Mouse (Mus musculus): ENCODE measurements around the gene Lmo7. TPM values are rescaled to one million over a fixed set of nuclear protein-coding genes. Genes with fewer than 3 reads are reported as not detected.

Gene Lmo7
- polyA plus RNA-seq, 1 experiment from 2014 or later = 1.3 TPM

DNA sequence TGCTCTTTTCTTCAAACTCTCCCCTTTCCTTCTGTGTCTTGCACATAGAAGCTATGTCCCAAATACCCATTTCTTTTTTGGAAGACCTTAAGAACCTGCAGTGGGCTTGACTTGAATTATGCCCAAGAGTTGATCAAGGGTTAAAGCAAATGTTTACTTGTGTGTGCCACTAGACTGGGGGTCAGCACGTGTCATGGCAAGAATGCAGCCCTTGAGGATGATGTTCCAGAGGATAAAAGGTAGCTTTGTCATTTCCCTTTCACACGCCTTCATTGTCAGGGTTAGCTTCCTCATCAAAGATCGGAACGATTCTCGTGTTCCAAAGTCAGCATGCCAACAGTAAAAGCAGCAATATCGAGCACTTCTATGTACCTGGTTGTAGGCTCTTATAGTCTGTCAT, 243.4 kb downstream of the Lmo7 start:
- Histone ChIP-seq H3K4me2 (ENCODE audit: low read depth, low read length, severe bottlenecking) (no peak overlapping the region), H3K4me1 (replicated peaks; ENCODE audit: control insufficient read depth, insufficient read depth, low read length) (no peaks in the 10 kb centered on the region), H3K9ac (ENCODE audit: low read length) (no peak overlapping the region), H3K27ac (ENCODE audit: low read depth, low read length) (no peak overlapping the region), H3K36me3 (ENCODE audit: control insufficient read depth, insufficient read depth, low read length) (no peaks in the 10 kb centered on the region), H3K9me3 (ENCODE audit: control insufficient read depth, low read length) (no peaks in the 10 kb centered on the region), H3K4me3 (ENCODE audit: low read depth, low read length) (no peak overlapping the region), H3K27me3 (ENCODE audit: control insufficient read depth, insufficient read depth, low read length) (no peaks in the 10 kb centered on the region)
- WGBS = 70% methylated on average over 6 of the region's 6 CpGs
- DNase-seq (ENCODE audit: low spot score) = no peak
- ATAC-seq (replicated peaks; ENCODE audit: low FRiP score) = no peak

DNA sequence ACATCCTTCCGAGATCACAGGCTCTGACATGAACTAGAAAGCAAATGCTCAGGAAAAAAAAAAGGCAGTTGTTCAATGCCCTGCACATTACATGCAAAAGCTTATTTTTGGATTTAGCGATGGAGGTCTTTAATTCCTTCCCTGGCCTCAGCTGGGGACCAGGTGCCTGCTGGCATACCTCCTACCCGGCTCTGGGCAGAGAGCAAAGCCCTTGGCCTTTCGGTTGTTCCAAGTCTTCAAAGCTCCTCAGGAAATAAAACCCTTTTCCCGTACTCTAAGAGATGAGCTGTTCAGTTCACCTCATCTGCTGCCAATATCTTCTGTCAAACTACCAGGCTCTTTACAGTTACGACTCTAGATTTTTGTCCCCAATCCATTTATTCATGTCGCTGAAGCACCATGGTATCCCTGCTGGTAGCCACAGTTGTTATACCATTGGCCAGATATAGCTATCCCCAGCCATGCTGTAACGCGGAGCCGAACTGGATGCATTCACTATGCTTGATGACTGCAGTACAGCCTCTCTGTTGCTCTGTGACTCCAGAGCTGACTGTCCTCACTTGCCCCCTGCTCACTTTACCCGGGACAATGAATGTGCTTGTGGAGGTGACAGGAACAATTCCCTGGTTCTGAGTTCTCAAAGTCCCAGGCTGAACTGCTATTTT, 246.4 kb downstream of the Lmo7 start:
- no peak overlapping the region for H3K27ac ChIP-seq (ENCODE audit: low read depth, low read length)
- no peaks in the 10 kb centered on the region for H3K4me1 ChIP-seq (replicated peaks; ENCODE audit: control insufficient read depth, insufficient read depth, low read length)
- no peak overlapping the region for H3K4me2 ChIP-seq (ENCODE audit: low read depth, low read length, severe bottlenecking)
- no peak overlapping the region for H3K9ac ChIP-seq (ENCODE audit: low read length)
- no peaks in the 10 kb centered on the region for H3K36me3 ChIP-seq (ENCODE audit: control insufficient read depth, insufficient read depth, low read length)
- WGBS = 86% methylated on average over 11 of the region's 11 CpGs
- H3K4me3 ChIP-seq (ENCODE audit: low read depth, low read length) = no peak overlapping the region
- ATAC-seq (replicated peaks; ENCODE audit: low FRiP score) (no peak), DNase-seq (ENCODE audit: low spot score) (no peak)
- H3K9me3 ChIP-seq (ENCODE audit: control insufficient read depth, low read length) = no peaks in the 10 kb centered on the region
- no peaks in the 10 kb centered on the region for H3K27me3 ChIP-seq (ENCODE audit: control insufficient read depth, insufficient read depth, low read length)

Other genes with a start within 250 kb of the Lmo7 start
- 5.5 and 6.8 TPM in 2 replicates for gene Tbc1d4, start 120.8 kb upstream of the Lmo7 start, polyA plus RNA-seq (2014; fragmentation: Nextera tagmentation; extraction: Ambion mirVana)
- gene Commd6, start 89.3 kb upstream of the Lmo7 start, polyA plus RNA-seq (2014; fragmentation: Nextera tagmentation; extraction: Ambion mirVana) = 110 and 113 TPM in 2 replicates
- gene Uchl3, start 76.0 kb upstream of the Lmo7 start, polyA plus RNA-seq (2014; fragmentation: Nextera tagmentation; extraction: Ambion mirVana) = 172 and 174 TPM in 2 replicates
- 0.68 and 1.5 TPM in 2 replicates for gene Gm9922, start 143 bp upstream of the Lmo7 start, polyA plus RNA-seq (2014; fragmentation: Nextera tagmentation; extraction: Ambion mirVana)